Mouse (Mus musculus): ENCODE measurements around the gene Vmn1r112. TPM values are rescaled to one million over a fixed set of nuclear protein-coding genes. Genes with fewer than 3 reads are reported as not detected.

Vmn1r112 gene
- polyA plus RNA-seq (2012; rRNA removed), result not detected in 2 replicates

GRCm38 (mm10) chr7:20770885-20771284 lies at the start of gene Vmn1r112:
TSS of gene Vmn1r112 (plus strand) at chr7:20771185.

DNA sequence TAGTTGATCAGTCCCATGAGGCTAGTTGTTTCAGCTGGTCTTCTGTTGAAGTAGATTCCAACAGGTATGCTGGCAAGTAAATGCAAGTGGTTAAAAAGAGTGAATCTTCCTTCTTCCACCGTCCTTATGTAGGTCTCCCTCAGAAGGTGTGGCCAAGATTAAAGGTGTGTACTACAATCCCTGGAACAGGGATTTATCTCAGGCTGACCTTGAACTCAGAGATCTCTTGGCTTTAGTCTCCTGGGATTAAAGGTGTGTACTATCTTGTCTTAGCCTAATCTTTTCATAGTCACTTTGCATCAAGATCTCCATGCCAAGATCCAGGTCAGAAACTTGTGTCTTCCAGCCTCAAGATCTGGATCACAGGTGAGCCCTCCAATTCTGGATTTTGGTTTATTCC lies 40.5 kb upstream of the Vmn1r112 start, which contains the start of gene Gm10668:
Gene Gm10668, minus strand, starts transcription at position 101 of the 400 bp plus-strand sequence.

DNA sequence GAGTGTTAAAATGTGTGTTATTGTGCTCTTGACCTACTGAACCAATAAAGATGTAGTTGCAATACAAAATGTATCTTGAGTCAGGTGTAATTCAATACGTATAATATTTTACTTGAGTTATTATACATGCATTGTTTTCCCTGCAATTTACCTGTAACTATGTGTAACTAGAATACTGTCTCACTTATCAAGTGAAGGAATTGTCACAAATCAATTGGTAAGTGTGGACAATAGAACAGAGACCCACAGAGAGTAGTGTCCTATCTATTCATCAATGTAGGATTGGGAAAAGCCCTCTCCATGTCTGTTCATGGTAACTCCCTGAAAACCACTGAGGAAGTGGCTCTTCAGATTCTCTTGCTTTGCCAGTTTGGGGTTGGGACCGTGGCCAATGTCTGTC lies 16.0 kb downstream of the Vmn1r112 start, which contains the start of gene Vmn1r113:
Gene Vmn1r113, plus strand, starts transcription at position 301 of the 400 bp plus-strand sequence.

GRCm38 (mm10) chr7:20812086-20812485 lies 41.1 kb downstream of the Vmn1r112 start, which contains the start of gene Vmn1r114:
TSS of gene Vmn1r114 (minus strand) at chr7:20812186.

Other genes with a start within 250 kb of the Vmn1r112 start
- not detected in 2 replicates for gene Vmn1r104, start 237.3 kb upstream of the Vmn1r112 start, polyA plus RNA-seq (2012; rRNA removed)
- gene Gm5726, start 225.4 kb upstream of the Vmn1r112 start, polyA plus RNA-seq (2012; rRNA removed), result not detected in 2 replicates
- not detected in 2 replicates for gene Gm4141, start 194.9 kb upstream of the Vmn1r112 start, polyA plus RNA-seq (2012; rRNA removed)
- not detected in 2 replicates for gene Gm4513, start 172.2 kb upstream of the Vmn1r112 start, polyA plus RNA-seq (2012; rRNA removed)
- not detected in 2 replicates for gene Vmn1r107, start 102.3 kb upstream of the Vmn1r112 start, polyA plus RNA-seq (2012; rRNA removed)
- not detected in 2 replicates for gene Vmn1r111, start 68.0 kb upstream of the Vmn1r112 start, polyA plus RNA-seq (2012; rRNA removed)
- not detected in 2 replicates for gene Gm10668, start 40.6 kb upstream of the Vmn1r112 start, polyA plus RNA-seq (2012; rRNA removed)
- gene Vmn1r113, start 16.1 kb downstream of the Vmn1r112 start, polyA plus RNA-seq (2012; rRNA removed), result not detected in 2 replicates
- not detected in 2 replicates for gene Vmn1r114, start 41.0 kb downstream of the Vmn1r112 start, polyA plus RNA-seq (2012; rRNA removed)
- gene Vmn1r115, start 73.8 kb downstream of the Vmn1r112 start, polyA plus RNA-seq (2012; rRNA removed), result not detected in 2 replicates
- gene Vmn1r116, start 101.1 kb downstream of the Vmn1r112 start, polyA plus RNA-seq (2012; rRNA removed), result not detected in 2 replicates
- gene Vmn1r117, start 112.9 kb downstream of the Vmn1r112 start, polyA plus RNA-seq (2012; rRNA removed), result not detected in 2 replicates
- gene Vmn1r118, start 141.2 kb downstream of the Vmn1r112 start, polyA plus RNA-seq (2012; rRNA removed), result not detected in 2 replicates
- gene Vmn1r119, start 241.3 kb downstream of the Vmn1r112 start, polyA plus RNA-seq (2012; rRNA removed), result not detected in 2 replicates

Data from central nervous system, embryonic 14 days (tissue).